Mouse (Mus musculus): Measurements from ENCODE around the gene Nr1i2.

- no peak for TF ChIP-seq CTCF (IDR thresholded peaks at IDR 0.05; ENCODE audit: control insufficient read depth, insufficient read depth, low read length)
- no peak for TF ChIP-seq POLR2A (IDR thresholded peaks at IDR 0.05; ENCODE audit: borderline replicate concordance, control insufficient read depth, low read depth, low read length)
Observed at GRCm38 (mm10) chr16:38329340-38329739, 34.7 kb upstream of the Nr1i2 start.

Measured in bone marrow, adult 2 months (tissue).